Mouse (Mus musculus) cerebellum, postnatal 25 days (tissue): ENCODE results near the gene Rom1.
"Not testable (repeated sequence)": the region's sequence is repeated elsewhere in the genome, so short reads cannot be mapped to it uniquely, and the experiment has no call there.

ENCODE experiments used
- DNase-seq, 2 experiments: peaks; one replicate each; pipeline ENCODE4 v3.0.0; 2021; ENCODE audit warnings: mixed read lengths in 2 of 2

Gene Rom1

DNA sequence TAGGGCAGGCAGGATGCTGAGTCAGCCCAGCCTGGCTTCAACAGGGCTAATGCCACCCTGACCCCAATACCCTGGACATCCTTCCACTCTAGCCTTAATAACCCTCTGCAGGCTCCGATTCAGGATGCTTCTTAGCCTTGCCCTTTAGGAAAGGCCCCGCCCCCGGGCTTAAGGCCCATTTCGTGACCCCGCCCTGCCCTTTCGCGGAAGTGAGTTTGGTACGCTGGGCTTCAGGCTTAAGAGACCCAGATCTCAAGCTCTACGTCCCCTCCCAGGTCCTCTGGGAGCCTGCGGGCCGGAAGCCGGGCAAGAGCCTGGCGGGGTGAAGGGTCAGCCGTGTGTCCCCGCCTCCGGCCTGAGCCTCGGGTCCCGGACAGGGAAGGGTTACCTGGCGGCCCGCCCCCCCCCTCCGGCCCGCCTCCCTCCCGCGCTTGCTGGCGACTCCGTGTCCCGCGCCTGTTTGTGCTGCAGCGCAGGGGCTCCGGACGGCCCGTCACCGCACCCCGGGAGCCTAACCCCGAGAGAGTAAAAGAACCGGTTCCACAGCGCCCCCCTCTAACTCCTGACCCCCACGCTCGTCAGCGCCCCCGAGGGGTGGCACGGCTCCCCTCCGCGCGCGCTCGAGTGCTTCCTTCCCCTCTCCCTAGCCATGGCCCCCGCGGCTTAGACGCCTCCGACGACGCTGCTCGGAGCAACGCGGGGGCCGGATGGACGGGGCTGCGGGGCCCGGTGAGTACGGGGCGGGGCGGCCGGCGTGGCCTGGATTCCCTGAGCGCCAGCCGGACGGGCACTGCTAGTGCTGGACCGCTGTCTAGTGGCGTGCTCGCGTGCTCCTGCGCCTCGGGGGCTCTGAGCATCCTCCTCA, at the start of gene Rom1, which contains the start of gene Eml3:
TSS of gene Rom1 (minus strand) at position 133 of the 865 bp plus-strand sequence.
TSS of gene Eml3 (plus strand) at position 329 of the 865 bp plus-strand sequence.
- DNase-seq, result peak; percentile 77 to 80

DNA sequence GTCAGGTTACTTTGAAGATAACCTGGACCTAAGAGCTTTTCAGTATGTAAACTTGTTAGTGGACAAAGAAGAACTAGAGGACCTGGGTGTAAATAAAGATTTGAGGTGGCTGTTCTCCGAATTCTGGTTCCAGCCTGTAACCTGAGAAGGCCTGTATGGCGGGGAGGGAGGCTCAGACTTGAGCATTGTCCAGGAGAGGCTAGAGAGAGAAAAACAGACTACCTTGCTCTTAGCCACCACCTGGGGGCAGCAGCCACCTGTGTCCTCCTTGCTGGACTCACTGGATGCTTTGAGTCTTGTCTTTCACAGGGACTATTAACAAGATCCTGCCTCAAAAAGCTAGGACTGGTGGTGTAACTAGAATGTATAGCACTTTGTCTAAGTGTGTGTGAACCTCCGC, 47.4 kb upstream of the Rom1 start:
- peak; percentile 67 to 78 for DNase-seq

GRCm38 (mm10) chr19:8975491-8975890, 46.3 kb upstream of the Rom1 start:
- no peak for DNase-seq

- no peak for DNase-seq
These were observed 45.5 kb upstream of the Rom1 start for GRCm38 (mm10) chr19:8974638-8975037.

GRCm38 (mm10) chr19:8972491-8972890, 43.3 kb upstream of the Rom1 start:
- DNase-seq, result not testable (repeated sequence)

DNA sequence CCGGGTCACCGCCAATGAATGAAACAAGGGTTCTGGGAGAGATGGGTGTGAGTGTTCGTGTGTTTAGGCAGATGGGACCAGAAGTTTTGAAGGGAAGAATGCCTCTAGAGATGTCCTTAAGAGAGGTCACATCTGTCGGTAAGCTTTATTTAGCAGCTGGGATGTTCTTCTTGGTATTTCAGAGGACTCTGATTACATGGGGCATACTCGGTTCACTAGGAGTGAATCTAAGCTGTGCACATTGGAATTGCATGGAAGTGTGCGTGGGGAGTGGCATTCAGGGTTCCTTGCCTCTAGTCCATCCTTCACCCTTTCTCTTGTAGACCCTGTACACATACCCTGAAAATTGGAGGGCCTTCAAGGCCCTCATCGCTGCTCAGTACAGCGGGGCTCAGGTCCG, 38.7 kb upstream of the Rom1 start:
- DNase-seq, result no peak

DNA sequence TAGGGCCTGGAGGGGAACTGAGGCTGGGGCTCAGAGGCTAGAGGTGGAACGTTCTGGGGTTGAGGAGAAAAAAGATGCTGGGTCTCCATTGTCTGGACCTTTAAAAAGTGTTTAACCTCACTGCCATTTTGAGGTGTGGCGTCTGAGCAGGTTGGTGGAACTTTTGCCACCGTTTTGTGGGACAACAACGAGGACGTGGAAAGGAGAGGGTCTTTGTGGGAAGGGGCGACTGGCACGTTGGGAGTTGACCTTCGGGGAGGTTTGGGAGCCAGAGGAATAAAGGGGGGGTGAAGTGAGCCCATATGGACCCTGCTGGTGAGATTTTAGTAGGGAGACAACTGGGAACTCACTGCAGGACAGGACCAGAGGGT, 38.2 kb upstream of the Rom1 start:
- DNase-seq, result no peak

GRCm38 (mm10) chr19:8966590-8967372, 37.6 kb upstream of the Rom1 start, which contains the start of gene Eef1g:
Eef1g (plus strand) TSS chr19:8967041.
- peak; percentile 97 to 99 for DNase-seq

- DNase-seq, result no peak
These were observed 37.0 kb upstream of the Rom1 start for GRCm38 (mm10) chr19:8966198-8966589.

GRCm38 (mm10) chr19:8965771-8966170, 36.6 kb upstream of the Rom1 start:
- peak; percentile 21 to 45 for DNase-seq

GRCm38 (mm10) chr19:8965075-8965474, 35.9 kb upstream of the Rom1 start:
- DNase-seq, result no peak

DNA sequence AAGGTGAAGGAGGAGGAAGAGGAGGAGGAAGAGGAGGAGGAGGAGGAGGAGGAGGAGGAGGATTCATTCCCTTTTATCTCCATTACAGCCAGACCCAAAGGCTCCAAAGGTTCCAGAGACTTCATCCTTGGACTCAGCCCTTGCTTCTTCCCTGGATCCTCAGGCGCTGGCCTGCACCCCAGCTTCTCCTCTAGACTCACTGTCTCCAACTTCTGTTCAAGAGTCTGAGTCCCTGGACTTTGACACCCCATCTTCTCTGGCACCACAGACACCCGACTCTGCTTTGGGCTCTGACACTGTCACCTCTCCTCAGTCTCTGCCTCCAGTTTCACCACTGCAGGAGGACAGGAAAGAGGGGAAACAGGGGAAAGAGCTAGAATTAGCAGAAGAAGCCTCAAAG, 33.1 kb upstream of the Rom1 start:
- no peak for DNase-seq

- DNase-seq, result no peak
These were observed 25.0 kb upstream of the Rom1 start for GRCm38 (mm10) chr19:8954171-8954570.

DNA sequence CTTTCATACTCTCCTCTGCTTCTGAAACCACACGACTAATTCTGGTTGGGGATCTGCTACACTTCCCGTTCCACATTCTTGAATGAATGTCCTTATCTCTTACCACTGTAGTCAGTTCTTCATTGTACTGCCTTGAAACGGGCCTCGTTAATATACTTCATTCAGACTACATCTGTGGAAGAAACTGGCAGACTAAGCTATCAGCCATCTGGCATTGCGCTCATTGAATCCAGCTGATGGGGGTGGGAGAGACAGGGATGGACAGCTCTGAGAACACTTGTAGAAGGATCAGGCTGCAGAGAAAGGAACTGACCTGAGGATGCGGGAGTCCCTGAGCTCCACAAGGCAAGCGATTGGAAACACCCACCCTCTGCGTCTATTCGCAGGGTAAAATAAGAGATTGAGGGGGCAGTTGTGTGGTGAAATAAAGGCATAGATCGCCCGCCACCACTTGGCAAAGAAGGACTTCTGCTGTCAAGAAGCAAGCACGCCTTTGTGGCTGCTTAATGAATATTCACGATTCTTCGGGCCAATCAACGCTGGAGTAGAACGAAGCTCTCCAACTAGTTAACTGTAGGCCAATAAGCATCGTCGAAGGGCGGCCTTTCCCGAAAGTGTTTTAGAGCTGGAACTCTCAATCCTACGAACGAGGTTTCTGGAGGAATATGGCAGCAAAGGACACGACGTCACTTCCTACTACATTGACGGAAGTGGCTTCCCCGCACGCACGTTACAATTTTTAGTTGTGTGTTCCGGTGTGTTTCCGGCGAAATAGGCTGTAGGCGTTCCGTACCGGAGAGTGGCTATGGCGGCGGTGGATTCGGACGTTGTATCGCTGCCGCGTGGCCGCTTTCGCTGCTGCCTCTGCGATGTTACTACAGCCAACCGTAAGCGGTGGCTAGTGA, 24.2 kb upstream of the Rom1 start, which contains the start of gene Tut1:
TSS of gene Tut1 (plus strand) at position 713 of the 905 bp plus-strand sequence.
- DNase-seq, result peak; percentile 89 to 90

DNA sequence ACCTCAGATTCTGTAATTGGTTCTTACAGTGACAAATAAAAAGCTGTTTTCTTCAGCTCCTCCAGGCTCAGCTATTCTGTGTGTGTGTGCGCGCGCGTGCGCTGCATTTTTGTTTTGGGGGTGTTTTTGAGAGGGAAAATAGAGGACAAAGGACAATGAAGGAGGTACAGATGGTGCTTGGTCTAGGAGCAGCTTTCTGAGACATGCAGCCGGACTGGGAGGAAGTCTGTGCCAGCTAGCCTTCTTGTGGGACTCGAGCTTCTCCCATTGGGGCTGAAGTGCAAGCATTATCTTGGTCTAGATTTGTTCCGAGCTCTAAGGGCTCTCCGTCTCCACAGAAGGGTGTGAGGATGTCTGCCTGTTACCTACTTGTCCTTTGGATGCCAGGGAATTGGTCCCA, 23.1 kb upstream of the Rom1 start:
- no peak for DNase-seq

DNA sequence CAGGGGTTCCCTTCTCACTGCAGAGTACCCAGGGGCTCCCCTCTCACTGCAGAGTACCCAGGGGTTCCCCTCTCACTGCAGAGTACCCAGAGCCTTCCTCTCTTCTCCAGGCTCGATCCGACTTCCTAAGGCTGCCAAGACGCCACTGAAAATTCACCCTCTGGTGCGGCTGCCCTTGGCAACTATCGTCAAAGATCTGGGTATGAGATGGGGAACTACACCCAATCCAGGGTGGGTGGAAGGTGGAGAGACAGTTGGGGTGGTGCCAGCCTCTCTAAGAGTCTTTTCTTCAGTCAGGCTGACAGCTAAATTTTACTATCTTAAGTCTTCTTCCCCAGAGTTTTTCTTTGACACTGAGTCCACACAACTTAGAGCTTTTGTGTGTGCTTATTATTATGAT, 21.0 kb upstream of the Rom1 start:
- no peak for DNase-seq

- DNase-seq, result no peak
These were observed 17.8 kb upstream of the Rom1 start for GRCm38 (mm10) chr19:8946929-8947328.

DNA sequence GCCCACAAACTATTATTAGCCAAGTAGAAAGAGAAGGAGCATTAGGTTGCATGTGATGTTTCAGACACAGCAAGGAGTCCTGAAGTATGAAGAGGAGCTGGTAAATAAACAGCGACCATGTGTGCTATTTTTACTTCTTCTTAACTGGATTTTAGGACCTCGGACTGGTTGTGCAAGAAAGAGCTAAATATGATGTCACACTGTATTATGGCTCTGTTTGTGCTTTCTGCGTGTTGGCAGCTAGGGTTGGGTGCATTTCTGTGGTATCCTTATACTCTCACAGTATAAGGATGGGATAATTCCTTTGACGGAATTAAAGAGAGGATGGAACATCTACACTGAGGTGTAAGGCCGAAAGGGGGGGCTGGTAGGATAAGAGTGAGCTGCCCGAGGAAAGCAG, 16.1 kb upstream of the Rom1 start:
- no peak for DNase-seq

DNA sequence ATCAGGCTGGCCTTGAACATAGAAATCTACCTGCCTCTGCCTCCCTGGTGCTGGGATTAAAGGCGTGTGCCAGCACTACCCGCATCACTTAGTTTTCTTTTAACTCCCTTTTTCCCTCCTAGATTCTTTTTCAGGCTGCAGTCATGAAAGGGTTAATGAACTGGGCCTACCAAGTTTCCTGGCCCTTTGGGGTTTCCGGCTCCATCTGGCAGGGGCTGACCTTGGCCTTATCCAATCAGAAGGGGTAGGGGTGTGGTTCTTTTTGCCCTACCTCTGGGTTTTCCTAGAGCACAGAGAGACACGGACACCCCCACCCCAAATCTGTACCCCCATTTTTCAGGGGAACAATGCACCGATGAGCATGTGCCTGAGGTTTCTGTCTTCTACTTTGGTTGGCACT, 15.6 kb upstream of the Rom1 start:
- peak; percentile 32 to 65 for DNase-seq

DNA sequence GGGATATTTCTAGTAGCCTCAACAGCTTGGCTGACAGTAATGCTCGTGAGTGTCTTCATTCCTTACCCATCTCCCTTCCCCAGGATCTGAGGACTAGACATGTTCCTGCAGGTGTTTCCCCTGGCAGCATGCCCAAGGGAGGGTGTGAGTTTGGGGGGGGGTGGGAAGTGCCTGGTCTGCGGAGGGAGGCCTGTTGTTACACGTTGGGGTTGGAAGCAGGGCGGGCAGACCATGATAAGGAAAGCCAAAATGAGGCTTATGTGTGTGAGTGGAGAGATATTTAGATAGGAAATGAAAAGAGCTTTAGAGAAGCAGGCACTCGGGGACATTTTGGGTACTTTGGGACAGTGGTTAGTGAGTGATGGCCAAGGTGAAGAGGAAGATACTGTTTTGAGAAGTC, 14.9 kb upstream of the Rom1 start:
- no peak for DNase-seq

GRCm38 (mm10) chr19:8943047-8943446, 13.9 kb upstream of the Rom1 start:
- DNase-seq, result no peak

DNA sequence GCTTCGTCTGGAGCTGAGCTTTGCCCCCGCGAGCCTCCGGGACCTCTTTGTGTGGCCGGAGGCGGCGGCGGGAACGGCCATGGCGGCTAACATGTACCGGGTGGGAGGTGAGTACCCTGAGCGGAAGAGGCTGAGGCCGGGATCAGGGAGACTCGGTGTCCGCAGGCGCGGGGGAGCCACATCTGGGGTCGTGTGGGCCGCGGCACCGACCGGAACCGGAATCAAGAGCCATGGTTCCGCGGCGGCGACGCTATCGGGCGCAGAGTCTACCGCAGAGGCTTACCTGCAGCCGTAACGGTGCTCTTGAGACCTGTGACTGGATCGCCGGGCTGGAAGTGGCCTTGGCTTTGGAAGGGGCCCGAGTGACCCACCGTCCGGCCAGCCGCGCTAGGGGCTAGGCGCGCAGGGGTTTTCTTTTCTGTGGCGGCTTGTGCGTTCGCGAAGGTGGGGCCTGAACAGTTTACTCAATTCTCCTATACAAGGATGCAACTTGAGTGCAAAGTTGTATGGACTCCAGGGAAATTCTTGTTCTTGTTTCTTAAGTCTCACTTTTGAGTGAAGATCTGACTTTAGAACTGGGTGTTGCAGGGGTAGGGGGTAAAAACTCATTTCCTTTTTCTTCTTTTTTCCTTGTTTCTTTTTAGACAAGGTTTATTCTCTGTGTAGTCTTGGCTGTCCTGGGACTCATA, 13.3 kb upstream of the Rom1 start:
- DNase-seq, result peak in 1 of 2 experiments; percentile 74
